Mouse (Mus musculus) lung, embryonic 14.5 days (tissue): ENCODE results near the gene Ndufs8. TPM values are rescaled to one million over a fixed set of nuclear protein-coding genes. Genes with fewer than 3 reads are reported as not detected.
A peak's percentile ranks its signal among the peaks of the same experiment; 100 is the strongest.

ENCODE experiments used
- ATAC-seq: fragments of 200-750 bp; cut with Nextera tagmentation; 2 replicates; pipeline ENCODE4 v1.8.0; 2017; ENCODE audit warnings: mild to moderate bottlenecking, moderate TSS enrichment, moderate library complexity; ENCODE audit not compliant: insufficient read depth
- DNase-seq: peaks from one replicate; pipeline ENCODE4 v3.0.0-alpha.2; 2015
- H3K27ac ChIP-seq: fragments of 300-500 bp; sonication (generic); 2 replicates; pipeline ENCODE4 v1.5.1; 2014; ENCODE audit warnings: low read depth, mild to moderate bottlenecking, moderate library complexity
- H3K27me3 ChIP-seq: fragments of 300-500 bp; sonication (generic); 2 replicates; pipeline ENCODE4 v1.6.1; 2014; ENCODE audit warnings: low read length, control low read depth; ENCODE audit not compliant: insufficient read depth
- H3K36me3 ChIP-seq: fragments of 300-500 bp; sonication (generic); 2 replicates; pipeline ENCODE4 v1.6.1; 2014; ENCODE audit warnings: control low read depth; ENCODE audit not compliant: insufficient read depth
- H3K4me1 ChIP-seq: fragments of 300-500 bp; sonication (generic); 2 replicates; pipeline ENCODE4 v1.6.1; 2014; ENCODE audit warnings: antibody characterized with exemption, control low read depth; ENCODE audit not compliant: insufficient read depth
- H3K4me2 ChIP-seq: fragments of 300-500 bp; sonication (generic); 2 replicates; pipeline ENCODE4 v1.6.1; 2014; ENCODE audit warnings: mild to moderate bottlenecking
- H3K4me3 ChIP-seq: fragments of 300-500 bp; sonication (generic); 2 replicates; pipeline ENCODE4 v1.5.1; 2014; ENCODE audit warnings: low read depth, low read length
- H3K9ac ChIP-seq: fragments of 300-500 bp; sonication (generic); 2 replicates; pipeline ENCODE4 v1.6.1; 2014
- H3K9me3 ChIP-seq: fragments of 300-500 bp; sonication (generic); 2 replicates; pipeline ENCODE4 v1.6.1; 2016; ENCODE audit warnings: low read depth, low read length, control low read depth
- CTCF ChIP-seq: IDR thresholded peaks from 2 replicates; pipeline ENCODE4 v1.5.1; 2016; ENCODE audit warnings: antibody characterized with exemption, low read depth
- WGBS: fragments of 180-500 bp; shearing (Covaris S2); extraction: QIAGEN DNeasy Blood & Tissue Kit; methylation state at CpG from one replicate; pipeline ENCODE4 v1.1.7; 2014; 5-methylcytosine and 5-hydroxymethylcytosine counted together
- polyA plus RNA-seq: library from polyadenylated mRNA; unstranded; fragments of >200 nt; fragmentation: Nextera tagmentation; extraction: Ambion mirVana; gene quantifications from 2 replicates; pipeline ENCODE4 v1.2.1, GENCODE M21; 2014

The Ndufs8 gene
- polyA plus RNA-seq, 1 experiment from 2014 or later: 335 TPM

DNA sequence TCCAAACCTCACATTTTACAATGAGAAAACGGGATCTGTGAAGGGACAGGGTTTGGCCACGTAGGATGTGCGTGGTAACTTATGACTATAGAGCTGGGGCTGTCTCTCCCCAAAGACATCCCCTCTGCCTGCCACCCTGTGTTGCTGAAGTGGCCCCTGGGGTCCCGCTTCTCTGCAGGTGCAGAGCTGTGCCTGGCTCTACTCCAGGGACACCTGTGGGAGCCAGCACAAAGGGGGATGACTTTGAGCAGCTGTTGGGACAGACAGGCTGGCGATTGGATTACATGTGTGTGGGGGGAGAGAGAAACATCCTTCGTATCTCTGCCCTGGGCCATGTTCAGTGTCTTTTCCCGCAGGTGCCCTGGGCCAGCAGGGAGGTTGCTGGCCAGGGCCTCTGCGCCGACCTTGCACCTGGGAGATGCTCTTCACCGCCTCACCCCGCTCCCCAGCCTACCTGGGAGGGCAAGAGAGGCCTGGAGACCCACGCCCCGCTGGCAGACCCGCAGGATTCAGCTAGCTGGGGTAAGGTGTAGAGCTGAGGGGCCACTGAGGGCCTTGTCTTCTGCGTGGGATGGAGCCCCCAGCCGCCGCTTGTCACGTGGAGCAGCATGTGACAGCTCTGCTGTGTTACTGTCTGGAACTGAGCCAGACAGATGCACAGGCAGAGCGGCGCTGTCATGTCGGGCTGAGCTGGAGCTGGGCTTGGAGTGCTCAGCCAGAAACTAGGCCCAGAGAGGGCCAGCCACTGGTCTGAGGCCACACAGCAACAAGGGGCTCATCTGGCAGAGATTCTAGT is 17.9 kb upstream of the Ndufs8 start:
- TF ChIP-seq CTCF: no peak
- peak; percentile 61 for DNase-seq
- Histone ChIP-seq H3K27me3 (no peaks in the 10 kb centered on the region), H3K27ac (peak overlapping the region; percentile 89), H3K4me1 (peaks cover 19% of the 10 kb centered on the region), H3K4me2 (peak overlapping the region; percentile 27; the same call in 1 of the 2 replicates), H3K9ac (no peak overlapping the region), H3K36me3 (no peaks in the 10 kb centered on the region), H3K9me3 (no peaks in the 10 kb centered on the region), H3K4me3 (no peak overlapping the region)
- no peak for ATAC-seq
- WGBS: 52% methylated on average over 21 of the region's 21 CpGs

DNA sequence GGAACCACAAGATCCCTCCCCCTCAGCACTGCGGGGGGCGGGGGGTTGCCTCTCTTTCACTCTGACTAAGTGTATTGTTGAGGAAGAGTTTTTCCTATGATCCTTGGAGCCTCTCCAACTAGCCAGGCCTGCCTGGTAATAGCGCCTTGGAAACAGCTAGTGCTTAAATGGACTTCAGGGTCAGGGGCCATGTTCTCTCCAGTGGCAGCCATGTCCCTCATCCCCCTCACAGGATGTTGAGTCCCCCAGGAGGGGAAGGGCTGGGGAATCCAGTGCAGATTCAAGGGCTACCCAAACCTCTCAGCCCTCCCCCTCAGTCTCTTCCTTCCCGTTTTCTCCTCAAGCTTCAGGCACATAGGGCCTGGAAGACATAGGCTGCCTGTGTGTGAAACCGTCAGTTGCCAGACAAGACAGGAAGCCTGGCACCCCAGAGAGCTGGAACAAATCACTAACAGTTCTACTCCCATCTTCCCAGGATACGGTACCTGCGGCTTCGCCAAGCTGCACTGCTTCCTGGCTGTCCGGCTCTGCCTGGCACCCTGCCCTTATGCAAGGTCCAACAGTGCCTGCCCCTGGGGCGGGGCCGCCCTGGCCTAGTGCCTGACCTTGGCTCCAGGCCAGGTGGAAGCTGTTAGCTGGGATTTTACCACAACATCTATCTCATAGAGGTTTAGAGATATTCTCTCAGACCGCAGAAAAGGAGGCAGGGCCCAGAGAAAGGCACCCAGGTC is 16.8 kb upstream of the Ndufs8 start, which contains the start of gene Aldh3b1:
Gene Aldh3b1, minus strand, starts transcription at position 598 of the 731 bp plus-strand sequence.
- no peak for TF ChIP-seq CTCF
- ATAC-seq (peak; percentile 73), DNase-seq (peak; percentile 87)
- Histone ChIP-seq H3K4me3 (no peak within 1 kb of the TSS), H3K9ac (no peak within 1 kb of the TSS), H3K27me3 (no peaks in the 10 kb centered on the region), H3K9me3 (no peaks in the 10 kb centered on the region), H3K36me3 (no peaks in the 10 kb centered on the region), H3K4me2 (peak within 1 kb of the TSS; percentile 27; the same call in 1 of the 2 replicates), H3K4me1 (peaks cover 16% of the 10 kb centered on the region), H3K27ac (peak within 1 kb of the TSS; percentile 89)
- WGBS: 32% methylated on average over 12 of the region's 12 CpGs

- H3K4me3 ChIP-seq: no peak overlapping the region
- ATAC-seq (no peak), DNase-seq (no peak)
- H3K36me3 ChIP-seq: no peaks in the 10 kb centered on the region
- no peak for TF ChIP-seq CTCF
- H3K9me3 ChIP-seq: no peaks in the 10 kb centered on the region
- WGBS: 82% methylated on average over 4 of the region's 4 CpGs
- H3K27me3 ChIP-seq: no peaks in the 10 kb centered on the region
- no peak overlapping the region for H3K9ac ChIP-seq
- H3K27ac ChIP-seq: peak overlapping the region; percentile 89; the same call in 1 of the 2 replicates
- H3K4me1 ChIP-seq: peaks cover 16% of the 10 kb centered on the region
- peak overlapping the region; percentile 27; the same call in 1 of the 2 replicates for H3K4me2 ChIP-seq
Measured at GRCm38 (mm10) chr19:3928779-3929178, 16.2 kb upstream of the Ndufs8 start.

GRCm38 (mm10) chr19:3927989-3928388 is 15.4 kb upstream of the Ndufs8 start:
- Histone ChIP-seq H3K4me1 (peaks cover 16% of the 10 kb centered on the region), H3K9ac (no peak overlapping the region), H3K9me3 (no peaks in the 10 kb centered on the region), H3K4me3 (no peak overlapping the region), H3K27ac (no peak overlapping the region), H3K36me3 (no peaks in the 10 kb centered on the region), H3K4me2 (no peak overlapping the region), H3K27me3 (no peaks in the 10 kb centered on the region)
- no peak for TF ChIP-seq CTCF
- WGBS: 85% methylated on average over 4 of the region's 4 CpGs
- ATAC-seq: no peak
- DNase-seq: no peak

GRCm38 (mm10) chr19:3926685-3927084 is 14.1 kb upstream of the Ndufs8 start:
- Histone ChIP-seq H3K4me2 (no peak overlapping the region), H3K9me3 (no peaks in the 10 kb centered on the region), H3K4me1 (peaks cover 16% of the 10 kb centered on the region), H3K36me3 (no peaks in the 10 kb centered on the region), H3K27me3 (no peaks in the 10 kb centered on the region), H3K4me3 (no peak overlapping the region), H3K27ac (no peak overlapping the region), H3K9ac (no peak overlapping the region)
- 63% methylated on average over 6 of the region's 6 CpGs for WGBS
- TF ChIP-seq CTCF: no peak
- no peak for ATAC-seq
- DNase-seq: no peak

DNA sequence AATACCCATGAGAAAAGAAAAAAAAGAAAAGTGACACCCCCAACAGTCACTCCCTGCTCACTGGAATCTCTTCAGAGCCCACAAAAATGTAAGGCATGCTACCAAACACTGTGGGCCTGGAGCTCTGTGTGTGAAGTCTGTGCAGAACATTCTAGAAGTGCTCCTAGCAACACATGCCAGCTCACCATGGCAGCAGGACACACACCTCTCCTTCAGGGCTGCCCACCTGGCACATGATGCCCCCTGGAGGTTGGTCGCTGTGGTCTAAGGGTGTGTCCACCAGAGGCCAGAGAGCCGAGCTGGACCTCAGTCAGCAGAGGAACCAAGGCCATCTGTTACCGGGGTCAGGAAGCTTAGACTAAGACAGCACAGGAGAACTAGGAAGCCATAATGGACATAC is 13.7 kb upstream of the Ndufs8 start:
- ATAC-seq (no peak), DNase-seq (peak; percentile 25)
- Histone ChIP-seq H3K27me3 (no peaks in the 10 kb centered on the region), H3K27ac (no peak overlapping the region), H3K9ac (no peak overlapping the region), H3K36me3 (no peaks in the 10 kb centered on the region), H3K4me3 (no peak overlapping the region), H3K4me2 (no peak overlapping the region), H3K4me1 (peaks cover 16% of the 10 kb centered on the region), H3K9me3 (no peaks in the 10 kb centered on the region)
- WGBS: 45% methylated on average over 3 of the region's 3 CpGs
- peak; percentile 49 for TF ChIP-seq CTCF

DNA sequence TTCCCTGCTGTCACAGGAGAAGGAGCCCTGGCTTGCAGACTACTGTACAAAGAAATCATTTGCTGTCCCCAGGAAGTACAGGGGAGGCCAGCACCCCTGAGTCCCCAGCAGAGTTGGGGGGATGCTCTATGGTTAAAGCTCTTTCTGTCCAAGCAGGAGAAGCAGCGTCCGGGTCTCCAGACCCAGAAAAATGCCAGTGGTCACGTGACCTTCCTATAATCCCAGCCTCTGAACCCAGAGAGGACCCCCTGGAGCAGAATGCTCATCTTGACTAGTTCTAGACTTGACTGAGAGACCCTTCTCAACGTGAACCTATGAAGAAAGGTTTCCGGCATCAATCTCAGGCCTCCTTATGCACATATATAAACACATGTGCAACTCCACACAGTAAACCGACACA is 13.3 kb upstream of the Ndufs8 start:
- no peaks in the 10 kb centered on the region for H3K27me3 ChIP-seq
- H3K9me3 ChIP-seq: no peaks in the 10 kb centered on the region
- DNase-seq: no peak
- TF ChIP-seq CTCF: no peak
- peaks cover 16% of the 10 kb centered on the region for H3K4me1 ChIP-seq
- no peak overlapping the region for H3K27ac ChIP-seq
- no peaks in the 10 kb centered on the region for H3K36me3 ChIP-seq
- H3K4me2 ChIP-seq: no peak overlapping the region
- no peak overlapping the region for H3K4me3 ChIP-seq
- H3K9ac ChIP-seq: no peak overlapping the region
- no peak for ATAC-seq
- WGBS: 76% methylated on average over 6 of the region's 6 CpGs
